14 mouse cellular contexts compared by ENCODE assay signal in the genomic region with DNA sequence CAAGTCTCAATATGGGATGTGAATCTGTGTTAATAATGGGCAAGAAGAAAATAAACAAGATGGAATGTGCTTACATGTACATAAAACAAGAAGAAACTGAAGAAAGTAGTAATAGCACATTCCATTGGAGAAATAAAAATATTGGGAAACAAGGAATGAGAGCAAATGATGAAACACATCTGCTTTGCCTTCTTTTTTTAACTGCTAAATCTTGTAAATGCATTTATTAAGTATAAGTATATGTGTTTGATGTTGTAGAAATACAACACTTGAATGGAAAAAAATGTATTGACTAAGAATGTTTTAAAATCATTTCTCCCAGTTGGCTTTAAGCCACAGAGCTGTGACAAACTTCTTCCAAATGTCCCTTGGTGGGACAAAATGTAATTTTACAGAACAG.
"Had no signal": no experiment of that assay in that cellular context is flagged by ENCODE, and none has a peak within 500 bp of the region (broad histone marks: within the 10 kb centered on the region; RNA-seq: fewer than 3 reads in every experiment).

No protein-coding gene starts in this region.

- H3K27ac ChIP-seq: layer of hippocampus, adult 2 months; limb, embryonic 10.5 days; liver, embryonic 12.5 days; liver, embryonic 15.5 days; macrophage; midbrain, embryonic 13.5 days had no signal

- H3K9ac ChIP-seq: limb, embryonic 13.5 days; liver, embryonic 12.5 days; liver, embryonic 15.5 days; midbrain, embryonic 13.5 days had no signal

- DNase-seq: kidney, postnatal 10 days; layer of hippocampus, adult 9-11 months; liver; lung, adult 2 months; thymus, adult 18-20 months; thymus, postnatal 36 days had no signal

- H3K9me3 ChIP-seq: limb, embryonic 10.5 days; limb, embryonic 13.5 days; liver, embryonic 12.5 days; liver, embryonic 15.5 days; midbrain, embryonic 13.5 days had no signal

- H3K4me3 ChIP-seq: layer of hippocampus, adult 2 months; limb, embryonic 10.5 days; limb, embryonic 13.5 days; liver, embryonic 12.5 days; liver, embryonic 15.5 days; midbrain, embryonic 13.5 days had no signal

- H3K27me3 ChIP-seq: limb, embryonic 13.5 days; liver, embryonic 12.5 days; liver, embryonic 15.5 days; midbrain, embryonic 13.5 days had no signal

- H3K4me2 ChIP-seq: limb, embryonic 13.5 days; liver, embryonic 12.5 days; liver, embryonic 15.5 days; midbrain, embryonic 13.5 days had no signal

- H3K4me1 ChIP-seq: liver, embryonic 12.5 days; liver, embryonic 15.5 days; midbrain, embryonic 13.5 days had no signal

- ATAC-seq: intestine, postnatal 0 days; liver, embryonic 12.5 days; midbrain, embryonic 13.5 days had no signal

- H3K36me3 ChIP-seq: limb, embryonic 10.5 days; limb, embryonic 13.5 days; liver, embryonic 12.5 days; liver, embryonic 15.5 days; midbrain, embryonic 13.5 days had no signal
